Mouse (Mus musculus): ENCODE results near the gene Uchl4. TPM values are rescaled to one million over a fixed set of nuclear protein-coding genes. Genes with fewer than 3 reads are reported as not detected.
"Not testable (repeated sequence)": the region's sequence is repeated elsewhere in the genome, so short reads cannot be mapped to it uniquely, and the experiment has no call there.

Gene Uchl4
- 0.75 and 1.2 TPM in 2 replicates for total RNA-seq (2014; fragmentation: Nextera tagmentation)
- 2.0 and 2.6 TPM in 2 replicates for total RNA-seq (2017)
- polyA plus RNA-seq (2012), result not detected in 2 replicates

- no peak for TF ChIP-seq GATA1 (IDR thresholded peaks at IDR 0.05; ENCODE audit: borderline replicate concordance, low read length)
- TF ChIP-seq GATA2 (IDR thresholded peaks at IDR 0.05; ENCODE audit: borderline replicate concordance, low read depth, low read length), result no peak
- no peak for TF ChIP-seq TAL1 (conservative IDR thresholded peaks at IDR 0.05; ENCODE audit: low read depth, low read length)
- no peak for TF ChIP-seq POLR2AphosphoS5 (IDR thresholded peaks at IDR 0.05; ENCODE audit: insufficient replicate concordance, low read depth, low read length)
- TF ChIP-seq CTCF (IDR thresholded peaks at IDR 0.05; ENCODE audit: low read depth, low read length), result no peak
- ATAC-seq (ENCODE audit: extremely low read depth, insufficient number of reproducible peaks, low FRiP score, poor library complexity, severe bottlenecking) (no peak), DNase-seq (ENCODE audit: low spot score) (no peak)
- Histone ChIP-seq H3K4me1 (ENCODE audit: insufficient read depth, low read depth, low read length) (no peaks in the 10 kb centered on the region; the same call in 1 of the 2 replicates), H3K36me3 (replicated peaks) (peaks cover 62% of the 10 kb centered on the region), H3K4me3 (ENCODE audit: low read depth, low read length) (no peak within 1 kb of the TSS), H3K9me3 (replicated peaks) (no peaks in the 10 kb centered on the region), H3K27me3 (ENCODE audit: insufficient read depth, low read length) (no peaks in the 10 kb centered on the region)
These were observed at the start of gene Uchl4 for GRCm38 (mm10) chr9:64234768-64235435. Uchl4 (plus strand) TSS chr9:64235201.

- H3K9me3 ChIP-seq (replicated peaks), result no peaks in the 10 kb centered on the region
- no peaks in the 10 kb centered on the region for H3K4me1 ChIP-seq (ENCODE audit: insufficient read depth, low read depth, low read length)
- no peak overlapping the region for H3K4me3 ChIP-seq (ENCODE audit: low read depth, low read length)
- DNase-seq (ENCODE audit: low spot score) (no peak), ATAC-seq (ENCODE audit: extremely low read depth, insufficient number of reproducible peaks, low FRiP score, poor library complexity, severe bottlenecking) (no peak)
- H3K27me3 ChIP-seq (ENCODE audit: insufficient read depth, low read length), result no peaks in the 10 kb centered on the region
- peaks cover 95% of the 10 kb centered on the region for H3K36me3 ChIP-seq (replicated peaks)
- TF ChIP-seq TAL1 (conservative IDR thresholded peaks at IDR 0.05; ENCODE audit: low read depth, low read length) (no peak), CTCF (IDR thresholded peaks at IDR 0.05; ENCODE audit: low read depth, low read length) (no peak)
These were observed 41.1 kb upstream of the Uchl4 start for GRCm38 (mm10) chr9:64193879-64194278.

- Histone ChIP-seq H3K9me3 (replicated peaks) (no peaks in the 10 kb centered on the region), H3K27me3 (ENCODE audit: insufficient read depth, low read length) (no peaks in the 10 kb centered on the region), H3K4me1 (ENCODE audit: insufficient read depth, low read depth, low read length) (no peaks in the 10 kb centered on the region), H3K4me3 (ENCODE audit: low read depth, low read length) (no peak overlapping the region), H3K36me3 (replicated peaks) (peaks cover 94% of the 10 kb centered on the region)
- ATAC-seq (ENCODE audit: extremely low read depth, insufficient number of reproducible peaks, low FRiP score, poor library complexity, severe bottlenecking), result no peak
- no peak for TF ChIP-seq POLR2AphosphoS5 (IDR thresholded peaks at IDR 0.05; ENCODE audit: insufficient replicate concordance, low read depth, low read length)
- no peak for TF ChIP-seq GATA1 (IDR thresholded peaks at IDR 0.05; ENCODE audit: borderline replicate concordance, low read length)
- no peak for TF ChIP-seq CTCF (IDR thresholded peaks at IDR 0.05; ENCODE audit: low read depth, low read length)
- no peak for TF ChIP-seq GATA2 (IDR thresholded peaks at IDR 0.05; ENCODE audit: borderline replicate concordance, low read depth, low read length)
- TF ChIP-seq TAL1 (conservative IDR thresholded peaks at IDR 0.05; ENCODE audit: low read depth, low read length), result no peak
- no peak for DNase-seq (ENCODE audit: low spot score)
These were observed 39.4 kb upstream of the Uchl4 start for GRCm38 (mm10) chr9:64195554-64195953.

GRCm38 (mm10) chr9:64197524-64197923, 37.5 kb upstream of the Uchl4 start:
- TF ChIP-seq TAL1 (conservative IDR thresholded peaks at IDR 0.05; ENCODE audit: low read depth, low read length), result no peak
- Histone ChIP-seq H3K36me3 (replicated peaks) (peaks cover 96% of the 10 kb centered on the region), H3K27me3 (ENCODE audit: insufficient read depth, low read length) (no peaks in the 10 kb centered on the region), H3K4me1 (ENCODE audit: insufficient read depth, low read depth, low read length) (no peaks in the 10 kb centered on the region), H3K4me3 (ENCODE audit: low read depth, low read length) (no peak overlapping the region), H3K9me3 (replicated peaks) (no peaks in the 10 kb centered on the region)
- DNase-seq (ENCODE audit: low spot score) (no peak), ATAC-seq (ENCODE audit: extremely low read depth, insufficient number of reproducible peaks, low FRiP score, poor library complexity, severe bottlenecking) (no peak)

GRCm38 (mm10) chr9:64198068-64198762, 36.8 kb upstream of the Uchl4 start:
- no peaks in the 10 kb centered on the region for H3K4me1 ChIP-seq (ENCODE audit: insufficient read depth, low read depth, low read length)
- no peak for DNase-seq (ENCODE audit: low spot score)
- no peaks in the 10 kb centered on the region for H3K27me3 ChIP-seq (ENCODE audit: insufficient read depth, low read length)
- TF ChIP-seq GATA1 (IDR thresholded peaks at IDR 0.05; ENCODE audit: borderline replicate concordance, low read length) (no peak), GATA2 (IDR thresholded peaks at IDR 0.05; ENCODE audit: borderline replicate concordance, low read depth, low read length) (no peak), POLR2AphosphoS5 (IDR thresholded peaks at IDR 0.05; ENCODE audit: insufficient replicate concordance, low read depth, low read length) (no peak), TAL1 (conservative IDR thresholded peaks at IDR 0.05; ENCODE audit: low read depth, low read length) (no peak), CTCF (IDR thresholded peaks at IDR 0.05; ENCODE audit: low read depth, low read length) (no peak)
- H3K4me3 ChIP-seq (ENCODE audit: low read depth, low read length), result no peak overlapping the region
- ATAC-seq (ENCODE audit: extremely low read depth, insufficient number of reproducible peaks, low FRiP score, poor library complexity, severe bottlenecking), result no peak
- H3K36me3 ChIP-seq (replicated peaks), result peaks cover 96% of the 10 kb centered on the region
- no peaks in the 10 kb centered on the region for H3K9me3 ChIP-seq (replicated peaks)

- not testable (repeated sequence) for H3K4me3 ChIP-seq (ENCODE audit: low read depth, low read length); ATAC-seq (ENCODE audit: extremely low read depth, insufficient number of reproducible peaks, low FRiP score, poor library complexity, severe bottlenecking); H3K4me1 ChIP-seq (ENCODE audit: insufficient read depth, low read depth, low read length); H3K9me3 ChIP-seq (replicated peaks); DNase-seq (ENCODE audit: low spot score); H3K27me3 ChIP-seq (ENCODE audit: insufficient read depth, low read length)
- peaks cover 95% of the 10 kb centered on the region for H3K36me3 ChIP-seq (replicated peaks)
These were observed 36.1 kb upstream of the Uchl4 start for GRCm38 (mm10) chr9:64198763-64199418.
